Mouse (Mus musculus): ENCODE data around the gene Ube2o. TPM values are rescaled to one million over a fixed set of nuclear protein-coding genes. Genes with fewer than 3 reads are reported as not detected.

The Ube2o gene
- polyA plus RNA-seq, 1 experiment from 2014 or later = 31.4 TPM

DNA sequence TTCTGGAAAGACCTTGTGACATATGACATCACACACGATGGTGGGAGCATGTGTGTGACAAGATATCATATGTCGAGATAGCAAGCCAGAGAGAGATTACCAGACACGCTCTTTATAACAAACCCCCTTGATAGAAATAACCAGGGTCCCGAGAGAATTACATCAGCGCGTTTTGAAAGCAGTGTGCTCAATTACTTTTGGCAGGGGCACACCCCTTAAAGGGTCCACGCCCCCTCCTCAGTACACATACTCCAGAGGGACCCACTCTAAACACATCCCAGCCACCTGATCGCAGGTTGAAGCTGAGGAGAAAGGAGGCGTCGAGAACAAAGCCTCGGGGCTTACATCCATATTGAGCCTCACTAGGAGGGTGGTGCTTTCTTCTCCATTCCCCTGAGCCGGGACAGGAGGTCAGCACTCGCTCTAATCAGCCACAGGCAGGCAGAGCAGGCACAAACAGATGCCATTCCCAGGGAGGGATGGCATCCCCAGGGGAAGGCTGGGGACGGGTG is 7.8 kb upstream of the Ube2o start:
- 15% methylated on average over 14 of the region's 14 CpGs for WGBS
- Histone ChIP-seq H3K4me3 (no peak overlapping the region), H3K27ac (0 out of 2 replicates have a peak overlapping the region, but pooled peaks have one; percentile 13), H3K4me1 (peaks cover 24% of the 10 kb centered on the region), H3K36me3 (replicated peaks) (no peaks in the 10 kb centered on the region), H3K4me2 (peak overlapping the region; percentile 12; the same call in 1 of the 2 replicates), H3K9me3 (no peaks in the 10 kb centered on the region), H3K9ac (no peak overlapping the region), H3K27me3 (replicated peaks) (0 out of 2 replicates have a peak, but pooled peaks cover 3% of the 10 kb centered on the region)
- no peak for ATAC-seq (replicated peaks)

DNA sequence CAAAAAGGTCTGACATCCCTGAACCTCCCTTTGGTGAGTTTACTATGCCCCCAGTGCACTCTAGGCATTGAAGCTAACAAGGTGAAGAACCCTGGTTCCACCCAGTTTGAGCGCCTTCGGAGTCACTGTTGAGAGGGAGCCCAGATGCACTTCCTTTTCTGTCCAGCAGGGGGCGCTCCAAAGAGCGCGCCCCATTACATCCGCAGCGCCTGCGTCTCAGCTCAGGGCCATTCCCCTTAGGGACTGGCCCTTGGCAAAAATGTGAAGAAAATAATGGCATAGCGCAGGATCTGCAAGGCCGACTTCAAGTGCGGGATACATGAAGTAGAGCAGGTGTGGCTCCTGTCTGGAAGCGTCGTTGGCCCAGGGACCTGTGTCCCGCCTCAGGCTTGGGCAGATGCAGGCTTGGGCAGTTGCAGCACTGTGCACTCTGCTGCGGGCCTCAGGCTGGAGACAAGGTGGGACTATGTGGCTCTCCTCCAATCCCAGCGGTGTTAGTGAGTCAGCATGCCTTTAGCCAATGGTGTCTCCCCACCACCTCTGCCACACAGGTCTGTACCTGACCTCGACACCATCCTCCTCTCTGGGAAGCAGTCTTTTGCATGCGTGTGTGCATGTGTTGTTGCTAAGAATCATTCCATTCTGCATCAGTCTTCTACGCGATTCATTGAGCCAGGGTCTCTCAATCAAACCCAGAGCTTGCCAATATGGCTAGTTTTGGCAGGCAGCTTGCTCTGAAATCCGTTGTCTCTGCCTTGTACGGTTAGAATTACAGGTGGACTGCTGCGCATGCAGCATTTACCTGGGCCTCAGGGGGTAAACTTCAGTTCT is 5.8 kb upstream of the Ube2o start:
- Histone ChIP-seq H3K4me3 (peak overlapping the region; percentile 9), H3K36me3 (replicated peaks) (no peaks in the 10 kb centered on the region), H3K9me3 (no peaks in the 10 kb centered on the region), H3K27ac (0 out of 2 replicates have a peak overlapping the region, but pooled peaks have one; percentile 14), H3K27me3 (replicated peaks) (0 out of 2 replicates have a peak, but pooled peaks cover 3% of the 10 kb centered on the region), H3K4me1 (peaks cover 15% of the 10 kb centered on the region), H3K4me2 (peak overlapping the region; percentile 28), H3K9ac (no peak overlapping the region)
- 23% methylated on average over 23 of the region's 23 CpGs for WGBS
- ATAC-seq (replicated peaks) = peak; percentile 58

DNA sequence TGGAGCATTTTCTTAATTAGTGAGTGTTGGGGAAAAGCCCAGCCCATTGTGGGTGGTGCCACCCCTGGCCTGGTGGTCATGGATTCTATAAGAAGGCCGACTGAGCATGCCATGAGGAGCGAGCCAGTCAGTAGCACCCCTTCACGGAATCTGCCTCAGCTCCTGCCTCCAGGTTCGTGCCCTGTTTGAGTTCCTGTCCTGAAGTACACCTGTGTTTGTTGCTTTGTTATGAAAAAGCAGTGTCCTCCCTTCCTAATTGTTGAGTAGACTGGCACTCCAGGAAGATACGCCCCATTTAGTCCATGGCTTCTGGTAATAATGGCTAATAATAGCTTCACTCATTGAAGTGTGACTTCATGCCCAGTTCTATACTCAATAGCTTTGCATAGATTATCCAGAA is 5.1 kb upstream of the Ube2o start, which contains the start of gene Aanat:
Gene Aanat, plus strand, starts transcription at position 123 of the 400 bp plus-strand sequence.
- H3K27ac ChIP-seq = 0 out of 2 replicates have a peak within 1 kb of the TSS, but pooled peaks have one; percentile 14
- peak within 1 kb of the TSS; percentile 28 for H3K4me2 ChIP-seq
- 66% methylated on average over 5 of the region's 5 CpGs for WGBS
- H3K4me1 ChIP-seq = peaks cover 15% of the 10 kb centered on the region
- no peak within 1 kb of the TSS for H3K9ac ChIP-seq
- H3K27me3 ChIP-seq (replicated peaks) = 0 out of 2 replicates have a peak, but pooled peaks cover 3% of the 10 kb centered on the region
- H3K9me3 ChIP-seq = no peaks in the 10 kb centered on the region
- H3K4me3 ChIP-seq = peak within 1 kb of the TSS; percentile 9
- no peaks in the 10 kb centered on the region for H3K36me3 ChIP-seq (replicated peaks)
- ATAC-seq (replicated peaks) = no peak

DNA sequence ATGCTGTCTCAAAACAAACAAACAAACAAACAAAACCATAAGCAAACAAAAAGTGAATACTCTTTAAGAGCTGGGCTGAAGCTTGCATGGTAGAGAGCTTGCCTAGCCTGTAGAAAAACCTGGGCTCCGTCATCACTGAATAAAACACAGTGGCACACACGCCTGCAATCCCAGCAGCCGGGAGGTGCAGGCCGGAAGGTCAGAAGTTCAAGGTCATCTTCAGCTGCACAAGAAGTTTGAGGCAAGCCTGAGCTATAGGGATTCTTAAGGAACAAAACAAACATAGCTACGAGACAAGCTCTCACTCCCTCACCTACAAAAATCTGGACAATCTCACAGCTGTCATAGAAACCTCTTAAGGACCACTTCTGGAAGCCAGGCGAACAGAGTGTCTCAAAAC is 4.4 kb upstream of the Ube2o start:
- WGBS = 85% methylated on average over 6 of the region's 6 CpGs
- Histone ChIP-seq H3K4me2 (no peak overlapping the region), H3K27ac (no peak overlapping the region), H3K4me1 (peaks cover 15% of the 10 kb centered on the region), H3K9ac (no peak overlapping the region), H3K9me3 (no peaks in the 10 kb centered on the region), H3K4me3 (no peak overlapping the region), H3K27me3 (replicated peaks) (0 out of 2 replicates have a peak, but pooled peaks cover 3% of the 10 kb centered on the region), H3K36me3 (replicated peaks) (no peaks in the 10 kb centered on the region)
- no peak for ATAC-seq (replicated peaks)

DNA sequence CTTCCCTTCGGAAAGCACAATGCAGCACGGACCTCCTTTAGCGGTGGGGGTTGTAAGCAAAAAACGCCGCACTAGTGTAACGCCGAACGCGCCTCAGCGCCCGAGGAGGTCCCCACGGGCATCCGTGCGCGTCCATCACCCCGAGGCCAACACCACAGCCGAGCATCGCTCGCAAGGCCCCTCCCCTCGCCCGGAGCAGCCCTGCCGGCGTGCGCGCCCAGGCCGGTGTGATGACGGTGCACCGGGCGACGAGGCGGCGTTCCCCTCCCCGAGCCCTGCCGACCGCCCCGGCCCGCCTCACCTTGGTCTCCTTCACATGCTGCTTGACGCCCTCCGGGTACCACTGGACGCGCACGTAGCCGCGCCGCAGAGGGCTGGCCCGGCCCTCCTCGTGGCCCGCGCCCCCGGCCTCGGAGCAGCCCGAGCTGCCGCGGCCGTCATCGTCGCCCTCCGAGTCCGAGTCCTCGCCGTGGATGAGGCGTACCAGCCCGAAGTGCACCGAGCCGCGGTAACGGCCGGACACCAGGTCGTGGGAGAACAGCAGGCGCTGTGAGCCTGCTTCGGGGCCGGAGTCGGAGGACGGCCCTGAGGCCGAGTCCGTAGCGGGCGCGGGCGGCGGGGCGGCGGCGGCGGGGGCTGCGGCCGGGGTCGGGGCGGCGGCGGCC is 404 bp downstream of the Ube2o start:
- Histone ChIP-seq H3K36me3 (replicated peaks) (no peaks in the 10 kb centered on the region), H3K9me3 (no peaks in the 10 kb centered on the region), H3K27ac (peak overlapping the region; percentile 96), H3K9ac (peak overlapping the region; percentile 99), H3K4me1 (peaks cover 40% of the 10 kb centered on the region), H3K27me3 (replicated peaks) (no peaks in the 10 kb centered on the region), H3K4me3 (peak overlapping the region; percentile 100), H3K4me2 (peak overlapping the region; percentile 69)
- ATAC-seq (replicated peaks) = peak; percentile 85
- WGBS = under 1% methylated on average over 75 of the region's 91 CpGs

DNA sequence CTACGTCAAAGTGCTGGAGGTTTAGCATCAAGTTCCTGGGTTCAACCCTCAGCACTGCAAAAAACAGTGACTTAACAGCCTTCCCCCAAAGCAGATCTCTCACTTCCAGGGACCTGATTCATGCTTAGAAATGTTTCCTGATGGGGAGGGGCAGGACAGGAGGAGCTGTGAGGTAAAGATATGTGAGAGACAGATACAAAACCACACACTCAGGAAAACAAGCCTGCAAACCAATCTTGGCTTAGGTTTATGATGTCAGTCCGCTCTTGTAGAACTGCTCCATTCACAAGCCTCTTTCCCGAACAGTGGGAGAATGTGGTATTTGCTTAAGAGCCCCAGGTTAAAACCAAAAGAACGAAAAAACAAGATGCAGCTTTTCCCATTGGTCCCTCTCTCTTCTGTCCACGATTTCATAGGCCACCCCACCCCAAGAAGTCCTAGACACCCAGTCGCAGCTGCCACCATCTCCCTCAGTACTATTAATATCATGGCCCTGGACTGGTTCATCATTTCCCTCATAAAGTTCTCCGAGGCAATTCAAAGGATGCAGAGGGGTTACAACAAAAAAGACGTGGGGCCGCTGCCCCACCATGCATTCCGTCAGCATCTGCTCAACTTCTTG is 1.1 kb downstream of the Ube2o start:
- H3K4me1 ChIP-seq = peaks cover 47% of the 10 kb centered on the region
- peak overlapping the region; percentile 100 for H3K4me3 ChIP-seq
- H3K9ac ChIP-seq = peak overlapping the region; percentile 99
- H3K27ac ChIP-seq = peak overlapping the region; percentile 96
- no peaks in the 10 kb centered on the region for H3K27me3 ChIP-seq (replicated peaks)
- WGBS = 19% methylated on average over 10 of the region's 10 CpGs
- no peaks in the 10 kb centered on the region for H3K36me3 ChIP-seq (replicated peaks)
- peak; percentile 9; the same call in 1 of the 2 replicates for ATAC-seq (replicated peaks)
- peak overlapping the region; percentile 69 for H3K4me2 ChIP-seq
- no peaks in the 10 kb centered on the region for H3K9me3 ChIP-seq

DNA sequence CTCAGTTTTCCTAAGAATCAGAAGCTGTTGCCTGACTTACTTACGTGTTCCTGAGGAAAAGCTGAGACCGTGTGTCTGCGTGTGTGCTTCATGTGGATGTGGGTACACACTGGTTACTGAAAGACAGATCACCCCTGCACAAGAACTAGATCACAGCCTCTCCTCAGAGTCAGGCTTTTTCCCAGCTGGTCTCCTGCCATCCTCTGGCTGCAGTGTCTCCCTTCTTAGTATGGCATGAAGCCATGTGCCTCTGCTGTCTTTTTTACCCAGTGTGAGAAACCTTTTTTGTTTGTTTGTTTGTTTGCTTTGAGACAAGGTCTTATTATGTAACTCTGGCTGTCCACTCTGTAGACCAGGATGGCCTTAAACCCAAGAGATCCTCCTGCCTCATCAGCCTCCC is 2.0 kb downstream of the Ube2o start:
- no peaks in the 10 kb centered on the region for H3K36me3 ChIP-seq (replicated peaks)
- no peak for ATAC-seq (replicated peaks)
- peak overlapping the region; percentile 69; the same call in 1 of the 2 replicates for H3K4me2 ChIP-seq
- no peaks in the 10 kb centered on the region for H3K27me3 ChIP-seq (replicated peaks)
- no peak overlapping the region for H3K9ac ChIP-seq
- 95% methylated on average over 3 of the region's 3 CpGs for WGBS
- H3K4me3 ChIP-seq = no peak overlapping the region
- no peaks in the 10 kb centered on the region for H3K9me3 ChIP-seq
- peaks cover 56% of the 10 kb centered on the region for H3K4me1 ChIP-seq
- no peak overlapping the region for H3K27ac ChIP-seq

DNA sequence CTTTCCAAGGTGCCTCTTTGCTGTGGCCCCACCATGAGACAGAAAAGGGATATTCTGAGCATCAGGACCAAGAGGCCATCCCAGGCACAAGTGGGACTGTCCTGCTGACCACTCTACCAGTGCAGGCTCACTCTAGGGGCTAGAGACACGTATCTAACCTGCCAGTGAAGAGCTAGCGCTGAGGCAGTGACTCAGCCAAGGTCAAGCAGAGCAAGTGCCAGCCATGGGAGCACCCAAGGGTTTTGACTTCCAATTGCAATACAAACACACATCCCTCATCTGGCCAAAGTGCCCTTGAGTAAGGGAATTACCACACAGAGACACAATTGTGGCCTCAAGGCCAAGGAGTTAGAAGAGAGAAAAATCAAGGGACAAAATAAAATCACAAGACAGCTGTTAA is 5.9 kb downstream of the Ube2o start:
- Histone ChIP-seq H3K27me3 (replicated peaks) (no peaks in the 10 kb centered on the region), H3K4me1 (peaks cover 78% of the 10 kb centered on the region), H3K4me3 (no peak overlapping the region), H3K9me3 (no peaks in the 10 kb centered on the region), H3K36me3 (replicated peaks) (no peaks in the 10 kb centered on the region), H3K4me2 (no peak overlapping the region), H3K27ac (no peak overlapping the region), H3K9ac (no peak overlapping the region)
- 91% methylated on average over 2 of the region's 2 CpGs for WGBS
- ATAC-seq (replicated peaks) = no peak

DNA sequence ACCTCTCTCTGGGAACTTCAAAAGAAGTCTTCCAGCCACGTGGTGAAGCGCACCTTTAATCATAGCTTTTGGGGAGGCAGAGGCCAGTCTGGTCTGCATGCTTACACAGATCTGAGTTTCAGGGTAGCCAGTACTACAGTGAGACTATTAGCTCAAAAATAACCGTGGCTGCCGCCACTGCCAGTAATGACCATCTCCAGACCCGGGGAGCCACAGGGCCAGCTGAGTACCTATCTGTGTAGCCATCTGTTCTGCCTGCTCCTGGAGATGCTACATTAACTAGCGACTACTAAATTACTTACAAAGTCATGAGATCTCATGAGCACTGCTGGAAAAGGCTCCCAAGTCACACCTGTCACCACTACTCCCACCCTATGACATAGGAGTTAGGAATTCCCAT is 6.3 kb downstream of the Ube2o start:
- no peak overlapping the region for H3K9ac ChIP-seq
- no peak for ATAC-seq (replicated peaks)
- no peak overlapping the region for H3K4me3 ChIP-seq
- H3K4me2 ChIP-seq = no peak overlapping the region
- no peak overlapping the region for H3K27ac ChIP-seq
- peaks cover 74% of the 10 kb centered on the region for H3K4me1 ChIP-seq
- WGBS = 72% methylated on average over 6 of the region's 6 CpGs
- H3K27me3 ChIP-seq (replicated peaks) = no peaks in the 10 kb centered on the region
- H3K9me3 ChIP-seq = no peaks in the 10 kb centered on the region
- no peaks in the 10 kb centered on the region for H3K36me3 ChIP-seq (replicated peaks)

DNA sequence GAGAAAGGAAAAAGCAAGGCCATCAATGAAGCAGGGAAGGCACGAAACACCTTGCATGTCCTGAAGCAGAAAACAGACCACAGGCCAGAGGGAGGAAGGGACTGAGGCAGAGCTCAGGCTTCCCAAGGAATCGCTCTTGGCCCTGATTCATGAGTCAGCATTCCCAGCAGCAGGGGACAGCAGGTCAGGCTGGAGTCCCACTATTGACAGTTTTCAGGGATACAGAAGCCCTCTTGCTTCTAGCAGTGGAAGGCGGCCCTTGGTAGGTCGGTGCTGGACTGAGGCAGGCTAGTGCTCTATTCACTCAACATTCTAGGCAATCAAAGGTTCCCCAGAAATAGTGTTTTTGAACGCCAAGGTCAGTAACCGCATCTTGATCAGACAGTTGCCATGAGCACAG is 6.8 kb downstream of the Ube2o start:
- H3K27ac ChIP-seq = no peak overlapping the region
- H3K27me3 ChIP-seq (replicated peaks) = no peaks in the 10 kb centered on the region
- no peak for ATAC-seq (replicated peaks)
- H3K9me3 ChIP-seq = no peaks in the 10 kb centered on the region
- H3K4me3 ChIP-seq = no peak overlapping the region
- no peak overlapping the region for H3K4me2 ChIP-seq
- H3K9ac ChIP-seq = no peak overlapping the region
- WGBS = 54% methylated on average over 6 of the region's 6 CpGs
- H3K4me1 ChIP-seq = peaks cover 69% of the 10 kb centered on the region
- no peaks in the 10 kb centered on the region for H3K36me3 ChIP-seq (replicated peaks)

DNA sequence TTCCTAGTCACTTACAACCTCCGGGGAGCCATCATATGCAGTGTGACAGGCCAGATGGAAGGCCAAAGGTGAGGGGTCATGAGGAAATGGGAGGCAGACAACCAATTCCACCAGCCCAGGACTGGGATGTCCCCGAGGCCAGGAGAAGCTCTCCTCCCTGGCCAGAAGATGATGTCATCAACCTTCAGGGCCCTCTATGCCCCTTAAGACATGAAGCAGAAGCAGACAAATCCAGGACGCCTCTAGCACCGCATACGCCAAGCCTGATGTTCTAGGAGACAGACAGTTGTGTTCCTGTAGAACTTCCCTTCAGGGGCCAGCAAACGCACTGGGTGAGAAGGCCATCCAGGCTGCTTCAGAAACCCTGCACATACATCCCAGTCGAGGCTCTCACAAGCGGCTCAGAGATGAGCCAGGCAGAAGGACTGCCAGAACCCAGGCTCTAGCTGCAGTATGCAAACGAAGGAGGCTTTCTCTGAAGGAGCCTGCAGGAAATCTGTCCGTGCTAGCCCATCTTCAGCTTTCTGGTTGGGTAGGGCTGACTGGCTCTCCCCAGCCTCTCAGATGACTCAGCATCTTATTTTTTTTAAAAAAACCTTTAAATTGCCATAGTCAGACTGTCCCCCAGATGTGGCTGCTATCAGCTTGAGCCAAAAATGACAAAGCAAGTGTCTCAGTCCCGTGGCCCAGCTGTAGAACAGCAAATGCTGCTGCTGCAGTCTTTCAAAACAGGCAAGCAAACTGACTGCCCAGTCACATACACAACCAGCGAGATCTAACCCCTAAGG is 8.3 kb downstream of the Ube2o start:
- peaks cover 55% of the 10 kb centered on the region for H3K4me1 ChIP-seq
- no peak for ATAC-seq (replicated peaks)
- no peak overlapping the region for H3K9ac ChIP-seq
- no peaks in the 10 kb centered on the region for H3K9me3 ChIP-seq
- no peak overlapping the region for H3K27ac ChIP-seq
- no peak overlapping the region for H3K4me3 ChIP-seq
- H3K36me3 ChIP-seq (replicated peaks) = no peaks in the 10 kb centered on the region
- 57% methylated on average over 12 of the region's 12 CpGs for WGBS
- H3K4me2 ChIP-seq = no peak overlapping the region
- no peaks in the 10 kb centered on the region for H3K27me3 ChIP-seq (replicated peaks)
